Mouse (Mus musculus) lung, adult 18-20 months (tissue): Measurements from ENCODE around the gene Auts2.

Experiments used
- DNase-seq, 2 experiments: peaks; one replicate each; pipeline ENCODE4 v3.0.0; 2022; ENCODE audit warnings: mixed read lengths in 2 of 2

Gene Auts2

DNA sequence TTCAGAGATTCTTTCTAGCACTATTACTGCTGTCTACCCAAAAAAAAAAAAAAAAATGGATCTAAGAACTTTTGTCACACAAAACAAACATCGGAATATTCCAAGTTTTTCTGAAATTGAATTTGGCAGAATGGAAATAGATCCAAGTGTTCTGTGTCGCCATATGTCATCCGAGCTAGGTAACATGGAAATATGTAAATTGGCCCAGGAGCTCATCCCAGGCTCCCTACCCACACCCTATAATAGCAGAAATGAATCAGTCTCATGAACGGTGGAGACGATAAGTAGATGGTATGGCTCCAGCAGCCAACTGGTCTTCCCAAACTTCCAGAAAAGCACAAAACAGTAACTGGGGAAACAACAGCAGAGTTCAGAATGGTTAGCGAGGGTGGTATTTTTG is 577.6 kb downstream of the Auts2 start:
- DNase-seq = no peak

DNA sequence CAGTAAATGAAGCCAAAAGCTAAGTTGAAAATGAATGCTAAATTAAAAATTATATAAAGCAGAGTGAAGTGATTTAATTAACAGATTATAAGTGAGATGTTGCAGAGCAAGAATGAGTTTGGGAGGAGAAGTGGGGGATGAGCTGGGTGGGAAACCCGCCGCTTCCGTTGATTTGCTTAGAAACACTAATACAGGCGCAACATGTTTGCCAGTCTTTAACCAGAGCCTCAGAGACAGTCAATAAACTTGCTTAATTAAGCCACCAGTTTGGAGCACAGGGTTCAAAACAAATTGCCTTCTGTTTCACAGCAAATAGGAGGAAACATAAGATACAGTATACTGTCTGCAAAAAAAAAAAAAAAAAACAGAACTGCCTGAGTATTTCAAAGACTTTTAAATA is 579.6 kb downstream of the Auts2 start:
- no peak for DNase-seq

DNA sequence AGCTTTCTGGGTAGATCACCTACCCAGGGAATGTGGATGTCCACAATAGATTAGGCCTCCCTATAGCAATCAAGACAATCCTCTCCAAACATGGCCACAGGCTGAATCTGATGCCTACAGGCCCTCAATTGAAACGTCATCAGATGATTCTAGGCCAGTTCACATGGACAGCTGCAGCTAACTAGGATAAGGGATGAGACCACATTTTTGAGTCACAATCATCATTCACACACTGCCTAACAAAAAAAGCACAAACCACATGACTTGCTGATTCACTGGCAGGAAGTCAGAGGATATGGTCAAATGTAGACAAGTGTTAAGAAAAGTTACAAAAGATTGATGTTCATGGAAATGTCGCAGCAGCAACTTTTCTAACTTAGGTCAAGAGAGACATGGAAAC is 581.3 kb downstream of the Auts2 start:
- DNase-seq = no peak

DNA sequence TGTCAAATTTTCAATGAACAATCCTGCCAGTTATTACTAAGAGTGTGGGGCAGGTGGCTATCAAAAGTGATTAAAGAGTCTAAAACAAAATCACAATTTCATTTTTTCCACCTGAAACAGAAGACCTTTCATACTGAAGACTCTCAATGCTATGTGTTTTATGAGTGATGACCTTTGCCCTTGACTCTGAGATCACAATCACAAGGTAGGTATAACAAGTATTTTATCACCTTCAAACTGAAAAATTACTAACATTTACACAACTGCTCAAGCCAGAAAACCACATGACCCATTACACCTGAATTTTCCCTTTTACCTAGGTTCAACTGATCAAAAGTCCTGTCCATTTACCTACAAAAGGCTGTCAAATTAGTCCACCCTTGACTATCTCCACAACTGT is 582.7 kb downstream of the Auts2 start:
- no peak for DNase-seq

DNA sequence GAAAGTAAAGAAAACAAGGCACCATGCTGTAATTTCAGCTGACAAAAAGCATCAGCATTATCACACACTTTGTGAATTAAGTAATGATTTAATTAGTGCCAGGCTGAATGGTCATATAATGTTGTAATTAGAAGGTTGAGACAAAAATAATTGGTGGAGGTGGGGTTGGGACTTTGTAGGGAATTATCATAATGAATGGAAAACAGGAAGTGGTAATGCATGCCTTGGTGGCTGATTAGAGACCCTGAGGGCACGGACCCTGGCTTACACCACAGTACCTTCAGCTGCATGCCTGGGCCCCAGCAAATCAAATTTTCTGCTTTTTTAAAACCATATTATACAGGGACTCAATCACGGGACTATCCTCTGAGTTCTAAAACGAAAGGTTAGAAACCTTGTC is 586.1 kb downstream of the Auts2 start:
- DNase-seq = no peak

DNA sequence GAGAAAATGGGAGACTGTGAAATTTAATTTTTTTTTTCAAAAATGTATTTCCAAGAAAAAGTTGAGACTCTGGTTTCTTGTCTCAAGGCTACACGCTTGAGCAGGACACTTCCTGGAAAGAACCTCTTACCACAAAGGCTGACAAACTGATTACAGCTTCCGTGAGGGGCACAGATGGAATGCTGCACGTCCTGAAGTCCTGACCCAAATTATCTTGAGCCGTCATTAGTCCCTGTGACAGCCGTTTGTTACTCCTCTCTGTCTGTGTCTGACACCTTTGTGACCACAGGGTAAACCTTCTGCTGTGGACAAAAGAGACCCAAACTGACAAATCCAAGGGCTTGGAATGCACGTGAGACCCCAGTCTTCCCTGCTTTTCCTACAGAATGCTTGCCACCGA is 587.1 kb downstream of the Auts2 start:
- no peak for DNase-seq

DNA sequence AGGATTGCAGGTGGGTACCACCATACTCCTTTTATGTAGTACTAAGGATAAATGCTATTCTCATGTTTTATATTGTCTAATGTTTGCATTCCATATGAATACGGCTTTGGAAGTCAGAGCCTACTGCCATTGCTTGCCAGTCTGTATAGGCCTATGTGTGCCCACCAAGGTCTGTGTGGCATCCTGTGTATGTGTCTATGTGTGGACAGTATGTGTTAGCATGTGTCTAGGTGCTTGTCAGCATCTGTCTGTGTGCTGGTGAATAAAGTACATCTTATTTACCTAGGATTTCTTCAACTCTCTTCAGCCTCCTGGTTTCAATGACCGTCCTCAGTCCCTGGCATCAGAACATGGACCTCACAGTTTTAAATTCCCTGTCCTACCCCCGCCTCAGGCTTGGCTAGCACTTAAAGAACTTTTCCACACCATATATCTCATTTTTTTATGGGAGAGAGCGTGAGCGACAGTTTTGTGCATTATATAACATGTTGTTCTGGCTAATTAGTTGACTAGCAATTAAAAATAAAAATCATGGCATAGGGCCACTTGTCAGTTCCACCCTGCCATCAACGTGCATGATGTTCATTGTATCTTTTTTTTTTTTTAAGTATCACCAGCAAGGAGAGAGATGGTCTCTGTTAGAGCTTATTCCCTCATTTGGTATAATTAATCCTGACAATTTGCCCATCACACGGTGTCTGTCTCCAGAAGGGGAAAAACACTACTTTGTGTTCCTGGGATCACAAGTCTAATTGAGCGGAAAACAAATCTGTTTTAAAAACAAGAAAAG is 587.7 kb downstream of the Auts2 start:
- no peak for DNase-seq

DNA sequence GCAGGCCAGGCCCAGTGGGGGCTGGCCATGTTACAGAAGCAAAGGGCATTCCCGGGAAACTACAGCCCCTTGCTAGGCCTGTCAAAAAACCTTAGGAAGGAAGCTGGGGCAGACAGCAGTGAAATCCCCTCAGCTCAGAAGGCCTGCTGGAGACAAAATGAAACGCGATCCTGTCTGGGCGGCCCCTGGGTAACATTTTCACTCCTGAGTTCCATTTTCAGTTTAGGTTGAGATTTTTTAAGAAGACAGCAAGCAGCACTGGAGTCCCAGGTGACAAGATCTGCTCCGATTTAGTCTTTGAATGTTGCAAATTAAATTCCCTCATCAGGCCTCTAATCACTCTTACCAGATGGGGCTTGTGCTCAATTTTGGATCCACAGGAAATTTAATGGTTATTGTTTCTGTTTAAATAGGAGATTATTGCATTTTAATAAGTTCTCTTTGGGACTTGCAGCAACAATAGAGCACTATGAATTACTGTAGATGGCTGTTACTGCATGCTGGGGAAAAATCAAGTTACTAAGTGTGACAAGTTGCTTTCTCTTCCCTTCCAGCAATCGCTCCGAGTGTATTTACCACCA is 594.5 kb downstream of the Auts2 start:
- no peak for DNase-seq

DNA sequence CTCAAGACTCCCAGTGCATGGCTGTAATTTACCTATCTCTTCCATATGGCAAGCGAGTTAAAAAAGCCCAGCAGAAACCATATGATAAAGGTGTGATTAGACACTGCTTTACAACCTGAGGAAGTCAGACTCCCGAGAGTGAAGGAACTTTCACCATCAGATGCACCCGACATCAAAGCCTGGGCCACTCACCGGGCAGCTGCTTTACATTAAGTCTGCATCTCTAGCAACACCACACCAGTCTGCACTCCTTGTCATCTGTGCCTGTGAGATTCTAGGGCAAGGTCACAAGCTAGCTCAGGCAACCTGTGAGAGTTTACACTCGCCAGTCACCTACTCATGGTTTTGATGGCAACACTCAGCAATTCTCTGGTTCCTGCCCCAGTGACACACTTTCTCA is 596.3 kb downstream of the Auts2 start:
- DNase-seq = no peak

DNA sequence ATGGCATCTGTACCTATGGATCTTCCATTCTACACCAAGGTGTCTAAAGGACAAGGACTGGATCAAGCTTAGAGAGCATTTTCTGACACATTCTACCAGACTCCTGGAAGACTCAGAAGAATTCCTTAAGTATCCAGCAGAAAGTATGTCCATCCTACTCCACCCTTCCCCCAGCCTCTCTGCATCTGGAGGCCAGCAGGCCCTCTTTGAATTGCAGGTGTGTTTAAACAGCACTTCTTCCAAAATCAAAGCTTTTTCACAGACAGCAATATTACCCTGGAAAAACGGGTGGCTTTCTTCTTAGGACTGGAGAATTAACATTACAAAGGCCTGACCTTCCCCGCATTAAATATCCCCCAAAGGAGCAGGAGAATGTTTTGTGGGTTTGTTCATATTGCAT is 598.4 kb downstream of the Auts2 start:
- DNase-seq = no peak

DNA sequence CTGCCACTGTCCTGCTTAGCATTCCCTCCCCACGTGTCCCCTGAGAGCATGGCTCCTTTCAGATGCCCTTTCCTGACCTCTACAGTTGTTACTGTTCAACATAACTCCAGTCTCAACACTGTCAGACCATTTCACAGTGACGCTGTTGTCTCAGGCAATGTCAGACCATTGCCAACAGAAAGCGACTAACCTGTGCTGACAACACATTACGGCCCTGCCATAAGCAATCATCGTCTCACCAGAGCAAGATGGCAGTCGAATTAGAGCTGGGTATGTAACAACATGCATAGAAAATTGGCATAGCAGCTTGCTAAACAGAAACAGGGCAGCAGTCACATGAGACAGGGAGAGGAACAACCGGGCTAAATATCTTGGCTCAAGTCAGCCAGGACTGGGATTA is 614.4 kb downstream of the Auts2 start:
- DNase-seq = no peak

DNA sequence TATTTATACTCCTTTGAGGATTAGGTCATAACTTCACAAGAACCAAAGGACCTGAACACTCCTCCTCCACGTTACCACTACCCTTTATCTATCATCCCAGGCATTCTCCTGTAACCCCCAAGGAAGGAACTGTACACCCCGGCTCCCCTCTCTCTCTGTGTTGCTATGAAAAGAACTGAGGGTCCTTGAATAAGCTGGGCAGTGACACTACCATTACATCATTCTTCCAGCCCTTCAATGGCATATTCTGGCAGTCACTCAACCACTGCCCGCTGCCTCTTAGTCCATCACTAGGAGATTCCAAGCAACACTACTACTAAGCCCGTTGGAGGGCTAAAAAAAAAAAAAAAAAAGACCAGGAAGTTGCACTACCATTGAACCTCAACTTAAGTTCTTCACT is 620.4 kb downstream of the Auts2 start:
- DNase-seq = no peak

DNA sequence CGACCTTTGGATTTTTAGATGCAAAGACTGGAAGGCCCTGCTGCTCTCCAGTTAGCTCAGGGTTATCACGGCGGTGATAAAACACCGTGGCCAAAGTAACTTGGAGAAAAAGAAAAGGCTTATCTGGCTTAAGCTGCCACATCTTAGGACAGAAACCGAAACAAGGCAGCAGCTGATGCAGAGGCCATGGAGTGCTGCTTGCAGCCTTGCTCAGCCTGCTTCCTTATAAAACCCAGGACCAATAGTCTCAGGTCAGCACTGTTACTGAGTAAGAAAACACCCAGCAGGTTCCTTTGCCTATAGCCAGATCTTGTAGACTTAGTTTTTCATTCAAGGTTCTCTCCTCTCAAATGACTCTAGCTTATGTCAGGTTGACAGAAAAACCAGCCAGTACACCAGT is 621.0 kb downstream of the Auts2 start:
- no peak for DNase-seq

DNA sequence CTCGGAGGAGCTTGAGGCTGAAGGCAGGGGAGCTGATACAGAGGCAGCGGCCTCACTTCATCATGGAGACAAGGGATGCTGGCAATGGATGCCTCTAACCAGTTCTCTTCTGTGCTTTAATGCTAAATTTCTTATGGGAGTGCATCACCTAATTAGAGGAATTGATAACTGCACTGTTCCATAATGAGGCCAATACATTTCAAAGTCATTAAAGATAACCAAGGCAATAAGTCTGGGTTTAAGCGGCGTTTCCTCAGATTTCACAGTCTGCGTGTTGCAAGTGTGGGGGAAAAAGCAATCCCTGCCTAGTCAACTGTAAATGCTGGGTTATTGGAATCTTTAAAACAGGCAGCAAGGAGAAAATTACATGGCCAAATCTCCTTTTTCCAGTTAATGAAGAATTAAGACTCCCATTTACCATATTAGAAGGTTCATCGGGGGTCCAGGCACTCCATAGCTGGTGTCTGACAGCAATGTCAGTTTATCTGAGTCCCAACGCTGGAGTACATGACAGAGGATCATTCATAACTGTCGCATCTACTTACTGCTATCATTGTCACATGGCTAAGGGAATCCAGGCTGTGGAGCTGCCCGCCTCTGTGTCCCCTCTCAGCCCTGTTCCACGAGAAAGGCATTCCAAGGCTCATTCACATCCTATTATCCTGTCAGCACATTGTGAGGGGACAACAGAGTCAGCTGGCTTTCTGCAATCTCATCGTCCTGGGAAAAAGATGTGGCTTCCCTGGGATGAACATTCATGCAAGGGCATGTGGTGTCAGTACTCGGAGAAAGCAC is 623.0 kb downstream of the Auts2 start:
- DNase-seq = no peak

DNA sequence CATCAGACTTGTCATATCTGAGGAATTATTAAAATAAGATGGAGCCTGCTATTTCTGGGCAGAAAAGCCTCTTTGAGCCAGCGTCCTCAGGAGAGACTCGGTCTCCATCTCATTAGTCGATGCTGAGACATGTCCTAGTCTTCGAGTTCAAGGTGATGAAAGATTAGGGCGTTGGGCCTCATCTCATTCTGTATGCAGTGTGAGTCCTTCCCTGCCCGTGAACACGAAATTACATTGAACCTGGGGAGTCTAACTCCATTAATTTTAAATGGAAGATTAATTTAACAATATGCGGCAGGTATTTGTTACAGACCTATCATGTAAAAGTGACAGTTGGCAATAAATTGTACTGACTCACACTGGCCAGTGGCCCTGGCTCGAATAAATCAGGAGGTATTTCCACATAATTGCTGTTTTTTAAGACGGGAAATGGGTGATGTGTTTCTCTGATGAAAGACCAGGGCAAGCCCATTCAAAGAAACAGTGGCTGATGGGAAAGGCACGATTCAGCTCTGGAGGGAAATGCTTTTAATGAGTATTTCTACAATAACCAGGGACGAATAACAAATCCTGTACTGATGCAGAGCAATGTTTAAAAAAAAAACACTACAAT is 626.2 kb downstream of the Auts2 start:
- peak in 1 of 2 experiments; percentile 0 for DNase-seq

DNA sequence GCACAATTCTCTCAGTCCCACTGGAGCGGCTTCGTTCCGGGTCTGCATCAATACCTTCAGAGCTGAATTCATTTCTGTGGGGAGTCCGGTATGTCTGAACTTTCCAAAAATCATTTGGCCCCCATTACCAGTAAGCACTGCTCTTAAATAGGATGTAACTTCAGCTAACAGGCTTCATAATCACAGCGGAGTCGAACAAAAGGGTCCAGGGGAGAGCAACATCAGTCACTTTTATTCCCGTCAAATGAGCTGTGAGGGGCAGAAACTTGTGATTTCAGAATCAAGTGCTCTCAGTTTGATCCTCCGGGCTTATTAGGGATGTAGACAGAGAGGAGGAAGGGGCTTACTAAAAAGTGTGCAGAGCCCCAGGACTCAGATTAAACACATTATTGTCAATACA is 629.6 kb downstream of the Auts2 start:
- DNase-seq = no peak

DNA sequence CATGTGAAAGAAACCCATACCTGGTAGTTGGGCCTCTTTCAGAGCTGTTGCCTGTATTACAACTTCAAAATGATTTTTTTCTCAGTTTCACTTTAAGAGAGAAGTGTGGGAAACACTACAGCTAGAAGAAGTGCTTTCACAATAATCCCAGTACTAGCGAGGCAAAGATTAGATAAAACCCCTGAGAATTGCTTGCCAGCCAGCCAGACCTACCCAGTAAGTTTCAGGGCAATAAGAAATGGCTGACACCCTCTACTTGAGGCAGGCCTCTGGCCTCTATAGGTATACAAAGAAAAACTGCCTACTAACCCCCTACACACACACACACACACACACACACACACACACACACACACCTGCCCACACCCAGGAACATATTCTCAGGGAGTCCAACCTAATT is 630.2 kb downstream of the Auts2 start:
- DNase-seq = no peak

DNA sequence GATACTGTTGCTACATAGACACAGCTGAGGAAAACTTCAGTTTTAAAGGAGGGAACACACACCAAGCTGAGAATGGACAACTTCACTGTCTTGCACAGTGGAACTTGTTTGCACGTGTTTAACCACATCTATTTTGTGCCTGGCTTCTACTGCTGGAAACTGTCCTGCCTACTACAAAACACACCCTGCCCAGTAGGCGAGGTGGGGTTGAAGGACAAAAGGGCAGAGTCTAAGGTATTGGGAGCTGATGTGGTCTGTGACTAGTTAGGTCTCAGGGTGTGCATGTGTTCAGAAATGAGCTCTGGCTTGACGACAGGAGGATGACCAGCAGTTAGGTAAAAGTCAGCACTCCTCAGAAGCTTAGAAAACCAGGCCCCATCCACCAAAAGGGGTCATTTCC is 636.8 kb downstream of the Auts2 start:
- DNase-seq = no peak

DNA sequence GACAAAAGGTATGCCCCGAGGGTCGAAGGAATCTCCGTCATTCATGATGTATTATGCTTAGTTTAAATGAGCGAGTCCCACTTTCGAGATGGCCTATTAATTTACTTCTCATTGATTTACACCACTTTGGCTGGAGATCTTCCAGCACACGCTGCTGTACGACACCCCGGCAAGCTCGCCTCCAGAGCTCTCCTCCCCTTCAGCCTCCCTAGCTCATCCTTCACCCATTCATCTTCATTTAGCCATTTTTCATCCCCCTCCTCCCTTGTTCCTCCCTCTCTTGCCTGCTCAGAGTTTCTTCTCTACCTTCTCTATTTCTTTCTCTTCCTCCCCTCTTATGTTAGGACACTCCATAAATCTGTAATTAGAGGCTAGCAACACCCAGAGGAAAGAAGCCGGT is 638.7 kb downstream of the Auts2 start:
- DNase-seq = no peak

DNA sequence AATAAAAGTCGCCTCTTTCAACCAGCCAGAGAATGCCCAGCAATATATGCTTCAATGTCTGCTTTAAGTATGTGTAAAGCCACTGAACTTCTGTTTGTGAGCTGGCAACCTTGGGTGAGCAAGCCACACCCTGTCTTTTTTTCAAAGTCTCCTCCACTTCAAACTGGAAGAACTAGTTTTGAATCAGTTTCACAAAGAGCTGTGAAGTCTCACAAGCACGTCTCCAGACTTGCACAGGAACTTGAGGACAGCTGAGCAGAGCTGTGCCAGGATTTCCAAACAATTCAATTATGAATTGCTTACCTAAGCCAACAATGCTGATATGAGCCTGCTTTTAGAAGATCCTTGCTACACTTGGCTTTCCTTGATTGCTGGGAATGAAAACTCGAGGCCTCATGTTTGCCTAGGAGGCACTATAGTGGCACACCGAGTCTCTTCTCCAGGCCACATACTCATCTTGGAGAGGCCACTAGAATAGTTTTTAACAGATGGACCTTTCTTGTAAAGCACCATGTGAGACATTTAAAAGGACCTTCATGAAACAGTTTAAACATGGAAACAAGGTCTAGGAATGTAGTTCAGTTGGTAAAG is 645.0 kb downstream of the Auts2 start:
- DNase-seq = peak; percentile 40 to 64

DNA sequence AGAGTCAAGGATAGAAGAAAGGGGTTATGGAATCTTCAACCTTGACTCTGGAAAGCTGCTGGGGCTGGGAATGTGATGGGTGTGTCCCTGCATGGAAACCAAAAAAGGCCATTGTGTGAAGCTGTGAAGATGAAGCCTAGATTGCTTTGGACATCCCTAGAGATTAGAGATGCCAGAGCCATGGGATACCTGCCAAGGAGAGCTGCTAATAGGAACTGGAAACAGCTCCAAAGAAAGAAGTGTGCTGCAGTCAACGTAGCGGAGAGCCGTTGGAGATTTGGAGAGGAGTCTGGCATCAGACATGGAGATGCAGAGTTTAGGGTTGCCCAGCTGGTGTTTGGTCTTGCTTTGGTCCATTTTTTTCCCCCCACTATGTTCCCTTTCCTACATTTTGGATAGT is 656.5 kb downstream of the Auts2 start:
- no peak for DNase-seq

DNA sequence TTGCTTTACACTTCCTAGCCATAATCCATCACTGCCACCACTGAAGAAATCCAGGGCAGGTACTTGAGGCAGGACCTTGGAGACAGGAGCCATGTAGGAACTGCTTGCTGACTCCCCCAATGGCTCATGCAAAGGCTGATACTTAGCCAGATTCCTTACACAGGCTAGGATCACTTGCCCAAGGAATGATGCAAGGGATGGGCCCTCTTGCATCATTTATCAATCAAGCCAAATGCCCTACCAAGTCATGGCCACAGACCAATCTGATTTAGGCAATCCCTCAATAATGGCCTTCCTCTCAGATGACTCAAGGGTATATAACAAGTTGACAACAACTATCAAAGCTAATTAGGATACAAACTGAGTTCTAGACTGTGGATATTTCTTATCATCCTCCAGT is 666.6 kb downstream of the Auts2 start:
- peak; percentile 10 to 22 for DNase-seq

DNA sequence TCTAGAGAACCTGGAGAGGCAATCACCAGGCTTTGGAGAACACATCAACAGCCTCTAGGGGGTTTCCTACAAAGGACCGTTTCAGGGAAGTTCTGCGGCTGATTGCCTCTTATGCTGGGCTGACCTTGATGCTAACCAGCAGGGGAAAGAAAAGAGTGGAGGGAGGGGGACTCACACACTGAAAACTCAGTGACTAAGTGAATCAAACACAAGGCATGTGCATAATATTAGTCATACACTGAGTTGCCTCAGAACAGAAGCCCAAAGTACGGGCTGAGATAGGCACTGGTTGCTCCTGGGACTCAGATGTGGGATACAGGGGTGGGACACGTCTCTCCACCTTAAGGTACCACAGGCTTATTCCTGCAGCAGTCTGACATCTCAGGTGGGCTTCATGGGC is 667.2 kb downstream of the Auts2 start:
- no peak for DNase-seq
